Mouse (Mus musculus): ENCODE results near the gene Lif.

DNA sequence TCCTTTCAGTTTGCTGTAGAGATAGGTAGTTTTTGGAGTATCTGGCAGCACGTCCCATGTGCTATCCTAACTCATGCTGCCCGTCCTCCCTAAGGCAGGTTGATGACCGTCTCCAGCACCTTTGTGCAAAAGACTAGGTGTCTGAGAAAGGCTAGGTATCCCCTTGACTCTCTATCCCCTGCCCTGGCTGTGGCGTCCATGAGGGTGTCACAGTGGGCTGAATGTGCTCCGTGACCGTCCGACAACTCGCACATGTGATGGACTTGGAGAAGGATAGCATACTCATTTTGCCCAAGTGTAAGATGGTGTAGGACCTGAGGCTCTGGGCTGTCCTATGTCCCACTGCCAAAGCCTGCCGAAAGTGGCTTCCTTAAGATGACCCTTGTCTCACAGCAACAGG, 49.7 kb upstream of the Lif start:
- no peak for TF ChIP-seq CTCF (IDR thresholded peaks at IDR 0.05; ENCODE audit: extremely low read depth, insufficient read depth, low read length)
- no peak for TF ChIP-seq POLR2A (IDR thresholded peaks at IDR 0.05; ENCODE audit: extremely low read depth, insufficient read depth, low read length)

All from cortical plate, adult 2 months (tissue).